Mouse (Mus musculus) ovary, adult 18-20 months (tissue): ENCODE data around the gene Scn8a.

Experiments used
- DNase-seq: peaks from one replicate; pipeline ENCODE4 v3.0.0; 2022; ENCODE audit warnings: low spot score, mixed read lengths

Scn8a gene

DNA sequence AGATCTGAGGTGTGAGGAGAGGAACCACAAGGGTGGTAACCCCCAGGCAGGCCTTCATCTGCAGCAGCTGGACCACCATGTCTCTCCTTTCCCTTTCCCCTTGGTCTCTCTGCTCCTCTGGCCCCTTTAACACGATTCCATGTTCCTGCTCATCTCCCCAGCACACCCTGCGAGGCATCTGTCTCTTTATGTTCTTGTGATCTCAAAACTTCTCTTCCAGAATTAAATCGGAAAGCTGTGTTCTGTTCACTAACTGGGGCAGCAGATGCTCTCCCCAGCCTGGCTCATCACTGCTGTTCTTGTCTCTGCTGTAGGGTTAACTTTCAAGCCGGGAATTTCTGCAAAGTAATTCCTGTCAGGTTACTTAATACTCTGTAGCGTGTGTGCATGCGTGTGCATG, 91.3 kb downstream of the Scn8a start:
- DNase-seq: no peak

DNA sequence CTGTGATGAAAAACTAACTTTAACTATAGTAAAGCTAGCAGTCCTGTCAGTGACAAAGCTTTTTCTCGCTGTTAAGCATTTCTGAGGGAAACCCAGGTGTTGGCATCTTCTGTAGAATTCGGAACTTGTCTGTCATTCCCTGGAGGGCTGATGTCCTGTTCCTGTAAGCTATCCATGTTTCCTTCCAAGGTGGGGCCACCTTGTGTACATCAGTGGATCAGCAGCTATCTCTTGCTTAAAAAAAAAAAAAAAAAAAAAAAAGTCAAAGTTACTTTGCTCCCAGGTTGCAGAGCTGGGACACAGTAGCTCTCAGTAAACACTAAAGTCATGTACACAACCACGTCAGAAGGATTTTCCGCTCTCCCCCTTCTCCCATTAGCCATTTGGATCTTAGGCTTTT, 91.9 kb downstream of the Scn8a start:
- DNase-seq: no peak

DNA sequence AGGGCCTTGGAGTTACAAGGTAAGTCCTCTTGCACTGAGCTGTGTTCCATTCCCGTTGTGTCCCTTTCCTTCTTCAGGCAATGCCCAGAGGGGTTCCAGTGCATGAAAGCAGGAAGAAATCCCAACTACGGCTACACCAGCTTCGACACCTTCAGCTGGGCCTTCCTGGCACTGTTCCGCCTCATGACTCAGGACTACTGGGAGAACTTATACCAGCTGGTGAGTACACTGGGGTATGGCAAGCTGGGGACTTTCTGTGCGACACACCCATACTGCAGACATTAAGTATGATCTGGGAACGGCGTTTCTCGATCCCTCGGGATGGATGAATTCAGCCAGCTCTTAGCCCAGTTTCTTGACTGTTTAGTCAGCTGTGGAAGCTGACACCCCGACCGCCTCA, 101.8 kb downstream of the Scn8a start:
- DNase-seq: no peak

DNA sequence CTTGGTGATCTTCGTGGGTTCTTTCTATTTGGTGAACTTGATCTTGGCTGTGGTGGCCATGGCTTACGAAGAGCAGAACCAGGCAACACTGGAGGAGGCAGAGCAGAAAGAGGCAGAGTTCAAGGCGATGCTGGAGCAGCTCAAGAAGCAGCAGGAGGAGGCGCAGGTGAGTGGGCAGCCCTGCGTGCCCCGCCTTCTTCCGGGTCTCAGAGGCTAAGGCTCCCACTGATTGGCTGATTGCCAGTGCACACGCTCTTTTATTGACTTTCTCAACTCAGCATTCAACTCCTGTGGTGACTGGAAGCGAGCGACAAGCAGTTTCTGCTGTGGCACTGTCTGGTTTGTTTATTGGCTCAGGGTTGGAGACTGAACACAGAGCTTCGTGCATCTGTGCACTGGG, 103.1 kb downstream of the Scn8a start:
- no peak for DNase-seq

DNA sequence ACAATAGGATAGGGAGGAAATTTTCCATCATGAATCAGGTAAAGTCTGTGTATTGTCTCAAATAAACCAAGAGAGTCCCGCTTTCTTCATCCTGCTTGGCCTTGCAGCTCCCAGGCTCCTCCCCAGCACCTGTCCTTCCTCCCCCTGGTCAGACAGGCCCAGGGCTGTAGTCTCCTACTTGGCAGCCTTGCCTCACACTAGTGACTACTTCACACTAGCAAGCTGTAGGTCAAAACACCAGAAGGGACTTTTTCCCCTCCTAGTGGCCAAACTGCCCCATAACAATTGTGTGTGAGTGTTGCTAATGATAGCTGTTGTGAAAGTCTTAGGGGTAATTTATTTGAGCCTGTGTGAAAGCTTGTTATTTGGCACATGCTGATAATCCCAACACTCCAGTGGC, 105.0 kb downstream of the Scn8a start:
- no peak for DNase-seq

DNA sequence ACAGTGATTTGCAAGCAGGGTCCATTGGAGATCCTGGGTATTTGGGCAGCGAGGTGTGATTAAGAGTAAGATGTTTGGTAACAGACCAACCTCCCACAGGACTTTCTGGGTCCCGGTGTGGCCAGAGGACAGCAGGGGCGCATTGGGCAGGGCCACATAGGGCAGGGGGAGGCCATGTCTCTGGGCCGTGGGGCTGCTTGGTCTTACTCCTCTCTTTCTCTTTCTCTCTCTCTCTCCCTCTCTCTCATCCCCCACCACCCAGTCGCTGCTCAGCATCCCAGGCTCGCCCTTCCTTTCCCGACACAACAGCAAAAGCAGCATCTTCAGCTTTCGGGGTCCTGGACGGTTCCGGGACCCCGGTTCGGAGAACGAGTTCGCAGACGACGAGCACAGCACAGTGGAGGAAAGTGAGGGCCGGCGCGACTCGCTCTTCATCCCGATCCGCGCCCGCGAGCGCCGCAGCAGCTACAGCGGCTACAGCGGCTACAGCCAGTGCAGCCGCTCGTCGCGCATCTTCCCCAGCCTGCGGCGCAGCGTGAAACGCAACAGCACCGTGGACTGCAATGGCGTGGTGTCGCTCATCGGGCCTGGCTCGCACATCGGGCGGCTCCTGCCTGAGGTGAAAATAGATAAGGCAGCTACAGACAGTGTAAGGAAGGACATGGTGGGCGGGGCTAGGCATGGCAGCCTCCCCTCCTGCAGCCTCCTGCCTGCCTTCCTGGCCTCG, 113.9 kb downstream of the Scn8a start:
- DNase-seq: no peak

DNA sequence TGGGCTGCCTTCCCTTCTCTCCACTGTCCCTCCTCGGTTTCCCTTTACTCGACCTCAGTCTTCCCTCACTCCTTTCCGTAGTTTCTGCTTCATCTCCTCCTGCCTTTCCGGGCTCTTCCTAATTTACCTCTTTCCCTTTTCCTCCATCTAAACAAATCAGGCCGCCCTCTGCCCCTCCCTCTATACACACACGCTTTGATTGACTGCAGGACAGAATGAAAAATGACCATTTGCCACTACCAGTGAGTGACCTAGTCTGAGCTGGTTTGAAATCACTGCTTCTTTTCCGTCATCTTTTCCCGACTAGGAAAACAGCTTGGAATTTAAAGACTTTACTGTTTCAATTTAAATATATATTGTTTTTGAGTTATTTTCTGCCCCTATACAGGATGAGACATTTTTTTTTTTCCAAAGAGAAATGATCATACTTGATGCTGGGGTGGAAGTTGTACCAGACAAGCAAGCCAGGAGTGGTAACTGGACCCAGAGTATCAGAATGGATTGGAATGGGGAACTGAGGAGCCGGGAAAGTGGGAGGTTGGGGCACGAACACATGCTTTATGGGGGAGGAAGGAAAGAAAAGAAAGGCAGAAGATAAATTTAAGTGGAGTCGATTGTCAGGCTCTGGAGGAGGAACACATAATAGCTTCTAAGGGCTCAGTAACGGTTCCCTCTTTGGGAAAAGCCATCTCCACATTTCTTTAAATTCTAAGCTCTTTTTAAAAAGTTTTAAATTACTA, 114.7 kb downstream of the Scn8a start:
- no peak for DNase-seq

DNA sequence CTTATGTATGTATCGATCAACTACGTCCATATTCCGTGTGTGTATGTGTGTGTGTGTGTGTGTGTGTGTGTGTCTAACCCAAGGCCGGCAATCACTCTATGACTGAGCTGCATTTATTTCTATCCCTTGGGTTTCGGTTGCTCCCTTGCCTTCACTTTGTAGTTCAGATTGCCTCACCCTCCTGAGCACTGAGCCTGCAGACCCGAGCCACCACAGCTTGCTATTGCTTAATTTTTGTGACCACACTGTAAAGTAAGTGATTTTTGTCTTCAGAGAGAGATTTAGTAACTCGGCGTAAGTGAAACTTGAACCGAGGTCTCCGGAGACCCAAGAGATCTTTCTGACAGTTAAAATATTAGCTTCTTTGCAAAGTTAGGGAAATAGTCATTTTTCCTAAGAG, 116.8 kb downstream of the Scn8a start:
- DNase-seq: no peak

DNA sequence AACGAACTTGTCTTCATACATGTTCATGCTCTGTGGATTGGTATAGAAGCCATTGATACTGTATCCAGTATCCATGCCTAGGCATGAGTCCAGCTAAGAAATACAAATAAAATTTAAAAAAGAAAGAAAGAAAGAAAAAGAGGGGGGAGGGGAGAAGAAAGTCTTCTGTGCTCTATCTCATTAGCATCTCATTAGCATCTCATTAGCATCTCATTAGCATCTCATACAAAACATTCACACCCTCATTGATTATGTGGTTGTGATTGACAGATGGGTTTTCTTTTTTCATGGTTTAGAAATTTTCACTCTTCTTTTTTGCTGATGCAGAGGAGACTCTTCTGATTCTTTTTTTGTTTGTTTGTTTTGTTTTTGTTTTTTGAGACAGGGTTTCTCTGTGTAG, 117.4 kb downstream of the Scn8a start:
- no peak for DNase-seq

DNA sequence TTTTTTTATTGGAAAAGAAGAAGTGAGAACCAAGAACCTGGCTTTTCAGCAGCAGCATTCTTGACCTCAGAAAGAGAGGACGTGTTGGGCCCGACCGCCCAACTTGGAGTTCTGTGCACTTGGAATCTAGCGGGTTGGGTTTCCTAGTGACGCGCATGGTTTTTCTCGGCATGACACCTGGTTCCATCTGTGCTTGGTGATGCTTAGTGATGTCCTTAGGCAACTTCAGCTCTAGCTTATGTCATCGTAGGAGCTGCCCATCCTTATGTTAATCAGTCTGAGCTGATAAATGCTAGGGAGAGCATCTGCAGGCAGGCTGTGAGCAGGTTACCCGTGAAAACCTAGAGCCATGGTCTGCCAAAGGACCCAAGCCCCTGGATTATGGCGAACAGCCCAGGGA, 120.6 kb downstream of the Scn8a start:
- DNase-seq: no peak

DNA sequence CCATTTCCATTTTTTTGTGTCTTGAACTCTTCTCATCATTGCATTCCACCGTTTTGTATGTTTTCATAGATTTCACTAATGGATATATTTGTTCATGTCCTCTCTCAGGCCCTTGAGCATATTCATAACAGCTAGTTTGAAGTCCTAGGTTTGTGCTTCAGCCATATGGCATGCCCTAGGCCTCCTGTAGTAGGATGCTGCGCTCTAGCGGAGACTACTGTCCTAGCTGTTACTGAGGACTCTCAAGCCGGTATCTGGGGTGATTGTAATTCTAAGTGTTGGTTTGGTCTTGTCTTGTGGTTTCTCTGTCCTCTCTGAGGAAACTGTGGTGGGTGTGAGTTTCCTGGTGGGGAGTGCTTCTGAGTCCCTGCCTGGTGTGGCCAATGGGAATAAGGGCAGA, 127.4 kb downstream of the Scn8a start:
- no peak for DNase-seq

DNA sequence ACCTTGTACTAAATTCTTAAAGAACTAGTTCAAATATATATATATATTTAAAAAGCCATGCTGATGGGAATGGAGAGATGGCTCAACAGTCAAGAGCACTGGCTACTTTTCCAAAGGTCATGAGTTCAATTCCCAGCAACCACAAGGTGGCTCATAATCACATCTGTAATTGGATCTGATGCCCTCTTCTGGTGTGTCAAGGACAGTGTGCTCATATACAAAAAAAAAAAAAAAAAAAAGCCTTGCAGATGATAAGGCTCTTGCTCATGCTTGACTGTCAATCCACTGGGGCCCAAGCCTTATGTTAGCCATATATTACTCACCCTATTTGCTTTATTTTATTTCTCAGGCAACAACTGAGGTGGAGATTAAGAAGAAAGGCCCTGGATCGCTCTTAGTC, 132.0 kb downstream of the Scn8a start:
- no peak for DNase-seq

DNA sequence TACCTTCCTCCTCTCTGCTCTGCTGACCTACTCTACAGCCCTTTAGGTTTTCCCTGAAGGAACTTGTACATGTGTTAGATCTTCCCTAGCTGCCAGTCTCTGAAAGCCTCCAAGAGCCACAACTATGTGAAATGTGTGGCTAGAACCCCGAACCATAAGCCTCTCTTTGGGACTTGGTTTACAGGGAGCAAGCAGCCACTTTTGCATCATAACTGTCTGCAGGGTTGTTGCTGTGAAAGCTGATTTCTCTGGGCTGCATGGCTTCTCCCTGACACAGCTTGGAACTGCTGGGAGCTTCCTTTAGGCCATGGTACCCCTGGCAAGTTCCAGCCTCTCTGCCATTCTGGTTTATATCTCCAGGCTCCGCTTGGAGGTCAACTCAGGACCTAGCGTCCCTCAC, 132.8 kb downstream of the Scn8a start:
- no peak for DNase-seq

DNA sequence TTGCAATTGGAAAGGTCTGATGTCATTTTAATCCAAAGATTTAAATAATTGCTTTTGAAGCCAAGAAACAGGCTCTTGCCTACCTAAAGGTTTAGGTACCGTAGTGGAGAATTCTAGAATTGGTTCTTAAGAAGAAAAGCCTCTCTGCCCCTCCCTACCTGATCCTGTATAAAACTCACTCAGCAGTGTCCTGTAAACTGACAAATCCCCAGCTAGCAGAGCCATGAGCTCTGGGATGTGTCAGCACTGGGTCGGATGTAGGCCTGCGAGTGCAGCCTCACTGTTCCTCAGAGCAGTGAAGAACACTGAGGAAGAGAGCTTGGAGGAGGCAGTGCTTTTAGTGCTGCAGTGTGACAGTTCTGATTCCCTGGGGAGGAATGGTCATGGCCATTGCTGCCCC, 134.9 kb downstream of the Scn8a start:
- no peak for DNase-seq

DNA sequence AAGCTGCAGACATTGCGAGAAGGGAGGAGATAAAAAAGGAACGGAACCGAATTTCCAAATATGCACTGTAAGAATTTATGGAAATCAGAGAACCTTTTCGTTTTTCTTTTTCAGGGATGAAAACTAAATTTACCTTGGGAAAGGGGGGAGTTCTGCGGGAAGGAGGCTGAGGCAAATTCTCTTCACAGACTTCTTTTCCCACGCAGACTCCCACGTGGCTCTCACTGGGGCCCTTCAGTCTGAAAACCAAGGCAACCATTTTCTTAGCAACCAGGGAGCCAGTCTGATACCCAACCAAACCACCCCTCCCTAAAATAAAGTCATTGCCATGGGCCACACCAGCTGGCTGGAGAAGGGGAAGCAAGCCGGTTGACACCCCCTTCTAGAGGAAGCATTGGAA, 136.1 kb downstream of the Scn8a start:
- no peak for DNase-seq

DNA sequence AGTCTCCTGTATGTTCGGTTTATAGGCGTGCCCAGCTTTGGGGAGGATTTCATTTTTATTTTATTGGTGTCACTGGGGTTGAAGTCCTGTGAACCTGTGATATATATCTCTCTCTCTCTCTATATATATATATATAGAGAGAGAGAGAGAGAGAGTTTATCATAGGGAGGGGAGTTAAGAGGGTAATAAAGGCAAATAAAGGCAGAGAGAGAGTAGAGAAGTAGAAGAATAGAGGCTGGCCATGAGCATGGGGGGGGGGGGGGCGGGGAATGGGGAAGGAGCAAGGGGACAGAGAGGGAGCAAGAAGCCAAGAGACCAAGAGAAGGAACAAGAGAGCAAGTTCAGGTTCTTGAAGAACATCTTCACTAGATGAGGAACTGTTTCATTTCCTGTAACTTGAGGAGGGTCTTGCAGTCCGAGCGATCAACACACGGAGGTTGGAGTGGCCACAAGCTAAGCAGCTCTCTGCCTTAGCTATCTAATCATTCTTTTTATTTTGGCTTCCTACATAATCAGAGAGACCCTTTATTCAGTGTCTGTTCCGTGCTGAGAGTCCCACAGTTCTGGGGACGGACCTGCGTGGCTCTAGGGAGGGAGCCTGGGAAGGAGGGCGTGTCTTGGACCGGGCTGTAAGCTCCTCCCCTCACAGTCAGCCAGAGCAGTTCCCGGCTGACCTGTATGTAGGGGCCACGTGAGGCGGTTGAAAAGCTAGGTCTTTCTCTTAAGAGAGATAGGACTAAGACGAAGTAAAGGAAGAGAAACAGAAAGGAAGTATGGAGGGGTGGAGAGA, 136.8 kb downstream of the Scn8a start:
- peak; percentile 9 for DNase-seq

DNA sequence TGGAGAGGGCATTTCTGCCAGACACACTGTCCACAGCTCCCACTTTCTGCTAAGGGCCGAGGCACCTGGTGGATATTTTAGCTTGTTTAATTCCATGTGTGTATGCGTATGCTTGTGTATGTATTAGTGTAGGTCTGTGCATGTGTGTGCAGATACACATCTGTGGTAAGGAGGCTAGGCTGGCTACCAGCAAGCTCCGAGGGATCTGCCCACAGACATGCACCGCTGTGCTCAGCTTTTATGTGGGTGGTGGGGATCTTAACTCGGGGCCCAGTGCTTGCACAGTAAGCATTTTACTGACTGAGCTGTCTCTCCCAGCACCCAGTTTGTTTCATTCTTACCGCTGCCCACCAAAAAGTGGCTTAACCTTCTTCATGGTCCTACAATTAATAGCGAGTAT, 137.6 kb downstream of the Scn8a start:
- no peak for DNase-seq

DNA sequence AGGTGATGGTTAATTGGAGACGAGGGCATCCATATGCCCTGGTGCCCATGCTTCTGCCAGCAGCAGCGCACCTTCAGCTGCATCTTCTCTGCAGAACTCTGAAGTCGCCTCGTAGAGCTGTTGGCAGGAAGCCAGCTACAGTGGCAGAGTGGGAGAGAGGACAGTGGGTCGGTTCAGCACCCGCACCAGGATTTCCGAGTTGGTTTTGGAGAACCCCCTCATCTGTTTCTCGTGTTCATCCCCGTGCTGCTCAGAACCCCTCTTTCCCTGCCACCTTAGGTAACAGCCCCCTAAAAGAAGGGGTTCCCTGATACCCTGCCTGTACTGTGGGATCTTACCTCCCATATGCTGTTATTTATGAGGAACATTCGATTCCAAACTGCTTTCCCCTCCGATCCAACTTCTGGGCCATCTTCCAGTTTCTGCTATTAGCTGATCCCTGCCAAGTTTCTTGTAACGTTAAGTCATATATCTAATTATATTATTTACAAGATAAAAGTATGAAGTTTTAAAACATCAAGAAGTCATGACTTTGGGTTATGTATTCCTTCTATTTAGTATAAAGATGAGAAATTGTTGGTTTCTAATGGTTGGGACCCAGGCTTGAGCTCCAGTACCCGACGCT, 138.8 kb downstream of the Scn8a start:
- no peak for DNase-seq

DNA sequence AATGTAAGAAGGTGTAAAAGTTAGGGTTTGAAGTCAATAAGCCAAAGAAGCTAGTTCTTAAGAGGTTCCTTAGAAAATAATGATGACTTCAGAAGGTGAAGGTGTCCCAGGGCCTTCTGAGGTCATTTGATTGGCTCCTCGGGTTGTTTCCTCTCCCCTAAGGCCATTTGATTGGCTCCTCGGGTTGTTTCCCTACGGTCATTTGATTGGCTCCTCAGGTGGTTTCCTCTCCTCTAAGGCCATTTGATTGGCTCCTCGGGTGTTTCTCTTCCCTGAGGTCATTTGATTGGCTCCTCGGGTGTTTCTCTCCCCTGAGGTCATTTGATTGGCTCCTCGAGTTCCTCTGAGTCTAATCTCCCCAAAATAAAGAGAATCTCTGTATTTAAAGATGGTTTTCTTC, 141.7 kb downstream of the Scn8a start:
- no peak for DNase-seq

DNA sequence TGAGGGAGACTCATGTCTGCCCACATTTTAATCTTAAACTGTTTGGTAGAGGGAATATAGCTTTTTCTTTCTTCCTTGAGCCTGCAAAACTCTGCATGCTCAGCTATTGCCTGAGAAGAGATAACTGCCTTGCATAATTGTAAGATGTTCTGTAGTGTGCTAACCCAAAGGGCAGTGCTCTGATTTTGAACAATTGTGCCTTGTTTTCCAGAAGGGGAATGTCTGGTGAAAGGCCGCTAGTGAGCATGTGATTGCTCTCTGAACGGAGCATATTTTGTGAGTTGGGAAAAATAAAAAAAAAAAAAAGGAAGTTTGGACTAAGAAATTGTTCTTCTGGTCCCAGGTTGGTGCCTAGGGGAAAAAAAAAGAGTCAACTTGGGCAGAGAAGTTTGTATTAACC, 159.3 kb downstream of the Scn8a start:
- no peak for DNase-seq

DNA sequence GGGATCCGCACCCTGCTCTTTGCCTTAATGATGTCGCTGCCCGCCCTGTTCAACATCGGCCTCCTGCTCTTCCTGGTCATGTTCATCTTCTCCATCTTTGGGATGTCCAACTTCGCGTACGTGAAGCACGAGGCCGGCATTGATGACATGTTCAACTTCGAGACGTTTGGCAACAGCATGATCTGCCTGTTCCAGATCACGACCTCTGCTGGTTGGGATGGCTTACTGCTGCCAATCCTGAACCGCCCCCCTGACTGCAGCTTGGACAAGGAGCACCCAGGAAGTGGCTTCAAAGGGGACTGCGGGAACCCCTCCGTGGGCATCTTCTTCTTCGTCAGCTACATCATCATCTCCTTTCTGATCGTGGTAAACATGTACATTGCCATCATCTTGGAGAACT, 170.0 kb downstream of the Scn8a start:
- DNase-seq: no peak

DNA sequence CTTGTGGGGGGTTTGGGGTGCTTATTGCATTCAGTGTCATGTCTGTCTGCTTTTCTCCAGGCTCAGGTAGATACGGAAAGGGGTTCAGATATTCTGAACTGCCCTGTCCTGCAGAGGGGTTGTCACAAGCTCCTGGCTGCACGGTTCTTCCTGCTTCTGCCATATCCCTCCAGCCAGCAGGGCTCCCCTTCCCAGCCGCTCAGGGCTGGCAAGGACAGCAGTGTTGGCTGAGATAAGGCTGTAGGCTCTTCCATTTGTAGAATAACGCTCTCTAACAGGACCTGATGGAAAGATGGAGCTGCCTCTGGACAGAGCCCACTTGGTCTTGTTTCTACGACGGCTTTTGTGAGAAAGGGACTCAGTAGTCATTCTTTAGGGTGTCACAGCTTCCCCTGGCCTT, 172.3 kb downstream of the Scn8a start:
- DNase-seq: no peak

DNA sequence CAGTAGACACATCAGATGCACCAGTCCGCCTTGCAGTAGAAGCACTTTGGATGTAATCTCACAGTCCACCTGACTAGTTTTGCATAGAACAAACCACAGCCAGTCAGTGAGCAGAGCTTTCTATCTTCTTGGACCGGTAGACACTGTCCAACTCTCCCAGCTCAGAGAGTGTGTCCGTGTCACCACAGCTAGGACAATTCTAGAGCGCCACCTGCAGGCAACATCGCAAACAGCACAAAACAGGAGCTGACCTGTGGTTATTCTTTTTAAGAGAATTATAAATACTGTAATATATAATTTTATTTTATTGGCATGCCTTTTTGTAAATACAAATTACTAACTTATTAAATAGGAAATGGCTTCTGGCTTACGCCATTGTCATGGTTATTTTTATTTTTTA, 173.0 kb downstream of the Scn8a start:
- DNase-seq: no peak
